Mouse (Mus musculus): ENCODE results near the gene Ifitm5. TPM values are rescaled to one million over a fixed set of nuclear protein-coding genes. Genes with fewer than 3 reads are reported as not detected.

The Ifitm5 gene
- polyA plus RNA-seq, 1 experiment, result 0.81 TPM

DNA sequence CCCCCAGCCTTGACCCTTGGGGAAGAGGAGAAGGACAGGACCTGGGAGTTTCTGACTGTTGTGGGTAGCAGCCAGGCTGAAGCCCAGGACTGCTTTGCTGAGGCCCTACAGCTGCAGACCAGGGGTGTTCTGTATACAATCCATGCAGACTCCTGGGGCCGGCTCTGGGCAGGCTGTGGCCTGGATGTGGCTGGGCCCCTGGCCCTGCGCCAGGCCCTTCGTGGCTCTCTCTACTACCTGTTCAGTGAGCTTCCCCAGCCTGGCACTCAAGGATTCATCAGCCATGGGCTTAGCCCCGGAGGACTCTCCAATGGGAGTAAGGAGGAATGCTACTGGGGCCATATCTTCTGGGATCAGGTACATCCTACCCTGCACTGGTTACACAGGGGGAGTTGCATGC, 6.7 kb downstream of the Ifitm5 start:
- Histone ChIP-seq H3K27ac (ENCODE audit: control insufficient read depth, insufficient read depth, low read length) (no peak overlapping the region), H3K4me3 (ENCODE audit: control insufficient read depth, insufficient read depth, low read length) (no peak overlapping the region), H3K27me3 (ENCODE audit: control insufficient read depth, insufficient read depth, low read length) (no peaks in the 10 kb centered on the region), H3K36me3 (ENCODE audit: control insufficient read depth, insufficient read depth, low read length) (no peaks in the 10 kb centered on the region), H3K4me1 (replicated peaks; ENCODE audit: control insufficient read depth, insufficient read depth, low read length) (peaks cover 33% of the 10 kb centered on the region)
- TF ChIP-seq CTCF (IDR thresholded peaks at IDR 0.05; ENCODE audit: borderline replicate concordance, control insufficient read depth, extremely low read depth, insufficient read depth, low read length, poor library complexity) (no peak), POLR2A (IDR thresholded peaks at IDR 0.05; ENCODE audit: control insufficient read depth, extremely low read depth, insufficient read depth, low read length, poor library complexity) (no peak)
- no peak for DNase-seq
- 79% methylated on average over 4 of the region's 4 CpGs for WGBS

DNA sequence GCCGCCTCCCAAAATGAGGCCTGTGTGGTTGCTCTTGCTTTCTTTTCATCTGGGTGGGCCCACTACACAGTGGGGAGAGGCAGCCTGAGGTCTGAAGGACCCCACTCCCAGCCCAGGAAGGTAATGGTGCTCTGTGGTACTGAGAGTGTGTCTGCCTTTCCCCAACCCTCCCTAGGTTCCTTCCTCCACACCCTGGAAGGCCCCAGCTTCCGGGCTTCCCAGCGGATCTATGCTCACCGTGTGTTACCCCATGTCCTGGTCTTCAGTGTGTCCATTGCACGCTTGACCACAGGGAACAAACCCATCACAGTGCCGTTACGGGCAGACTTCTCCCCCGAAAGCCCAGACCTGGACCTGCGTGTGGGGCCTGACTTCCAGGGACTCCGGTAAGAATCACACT, 7.3 kb downstream of the Ifitm5 start:
- peaks cover 33% of the 10 kb centered on the region for H3K4me1 ChIP-seq (replicated peaks; ENCODE audit: control insufficient read depth, insufficient read depth, low read length)
- no peaks in the 10 kb centered on the region for H3K36me3 ChIP-seq (ENCODE audit: control insufficient read depth, insufficient read depth, low read length)
- whole genome bisulfite sequencing, result 90% methylated on average over 10 of the region's 10 CpGs
- H3K4me3 ChIP-seq (ENCODE audit: control insufficient read depth, insufficient read depth, low read length), result no peak overlapping the region
- no peaks in the 10 kb centered on the region for H3K27me3 ChIP-seq (ENCODE audit: control insufficient read depth, insufficient read depth, low read length)
- DNase-seq, result no peak
- no peak overlapping the region for H3K27ac ChIP-seq (ENCODE audit: control insufficient read depth, insufficient read depth, low read length)
- TF ChIP-seq POLR2A (IDR thresholded peaks at IDR 0.05; ENCODE audit: control insufficient read depth, extremely low read depth, insufficient read depth, low read length, poor library complexity) (no peak), CTCF (IDR thresholded peaks at IDR 0.05; ENCODE audit: borderline replicate concordance, control insufficient read depth, extremely low read depth, insufficient read depth, low read length, poor library complexity) (no peak)

DNA sequence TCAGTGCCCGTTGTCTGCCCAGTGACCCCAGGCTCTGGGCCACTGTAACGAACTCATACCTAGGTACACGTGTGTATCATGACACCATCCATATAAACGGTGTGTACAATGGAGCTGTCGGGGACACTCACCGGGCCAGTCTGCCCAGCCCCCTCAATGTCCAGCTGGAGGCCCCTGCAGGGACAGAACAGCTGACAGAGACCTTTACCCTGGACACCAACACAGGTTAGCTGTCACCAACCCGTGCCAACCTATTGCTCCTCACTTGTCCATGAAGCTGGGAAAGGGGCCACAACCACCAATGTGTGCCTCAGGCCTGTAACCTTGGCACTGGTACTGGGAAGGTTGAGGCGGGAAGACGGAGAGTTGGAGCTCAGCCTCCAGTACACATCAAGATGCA, 7.8 kb downstream of the Ifitm5 start:
- peak; percentile 18 for DNase-seq
- WGBS, result 66% methylated on average over 9 of the region's 9 CpGs
- peaks cover 31% of the 10 kb centered on the region for H3K4me1 ChIP-seq (replicated peaks; ENCODE audit: control insufficient read depth, insufficient read depth, low read length)
- no peaks in the 10 kb centered on the region for H3K27me3 ChIP-seq (ENCODE audit: control insufficient read depth, insufficient read depth, low read length)
- peak overlapping the region; percentile 77 for H3K4me3 ChIP-seq (ENCODE audit: control insufficient read depth, insufficient read depth, low read length)
- TF ChIP-seq CTCF (IDR thresholded peaks at IDR 0.05; ENCODE audit: borderline replicate concordance, control insufficient read depth, extremely low read depth, insufficient read depth, low read length, poor library complexity), result no peak
- no peak for TF ChIP-seq POLR2A (IDR thresholded peaks at IDR 0.05; ENCODE audit: control insufficient read depth, extremely low read depth, insufficient read depth, low read length, poor library complexity)
- peak overlapping the region; percentile 65 for H3K27ac ChIP-seq (ENCODE audit: control insufficient read depth, insufficient read depth, low read length)
- no peaks in the 10 kb centered on the region for H3K36me3 ChIP-seq (ENCODE audit: control insufficient read depth, insufficient read depth, low read length)

DNA sequence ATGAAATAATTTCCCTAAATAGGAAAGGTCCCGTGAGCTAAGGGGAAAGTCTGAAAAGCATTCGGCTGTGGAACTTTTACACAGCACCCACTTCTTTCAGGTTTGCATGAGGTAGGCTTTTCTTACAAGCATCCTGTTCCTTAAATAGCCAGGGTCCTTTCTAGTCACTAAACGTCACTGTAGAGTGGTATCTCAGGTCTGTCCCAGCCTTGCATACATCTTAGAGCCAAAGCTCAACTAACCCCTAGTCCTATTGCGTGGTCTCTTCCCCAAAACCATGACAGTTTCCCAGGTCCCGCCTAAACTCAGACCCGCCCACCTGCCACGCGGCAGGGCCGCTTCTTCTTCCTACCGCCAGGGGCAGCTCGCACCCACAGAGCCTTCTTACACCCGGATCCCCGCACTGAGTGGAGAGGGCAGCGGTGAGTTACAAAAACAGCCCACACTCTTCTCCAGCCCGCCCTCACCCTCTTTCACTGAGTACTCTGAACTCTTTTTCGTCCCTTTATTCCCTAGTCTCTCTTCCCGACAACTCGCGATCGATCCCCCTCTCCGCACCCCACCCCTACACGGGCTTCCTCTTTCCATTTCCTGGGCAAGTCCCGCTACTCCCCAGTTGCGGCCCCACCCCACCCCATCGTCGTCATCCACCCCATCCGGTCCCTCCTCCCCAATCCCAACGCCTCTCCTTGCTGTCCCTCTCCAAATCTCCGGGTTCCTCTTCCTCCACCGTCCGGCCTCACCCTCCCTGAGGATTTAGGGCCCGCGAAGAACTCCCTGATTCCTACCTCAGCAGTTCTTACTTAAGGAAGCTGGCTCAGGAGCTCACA, 8.7 kb downstream of the Ifitm5 start, which contains the start of gene Pgghg:
Gene Pgghg, plus strand, starts transcription at position 170 of the 830 bp plus-strand sequence.
- peaks cover 22% of the 10 kb centered on the region for H3K4me1 ChIP-seq (replicated peaks; ENCODE audit: control insufficient read depth, insufficient read depth, low read length)
- peak within 1 kb of the TSS; percentile 65 for H3K27ac ChIP-seq (ENCODE audit: control insufficient read depth, insufficient read depth, low read length)
- H3K36me3 ChIP-seq (ENCODE audit: control insufficient read depth, insufficient read depth, low read length), result no peaks in the 10 kb centered on the region
- TF ChIP-seq POLR2A (IDR thresholded peaks at IDR 0.05; ENCODE audit: control insufficient read depth, extremely low read depth, insufficient read depth, low read length, poor library complexity), result peak; percentile 50
- TF ChIP-seq CTCF (IDR thresholded peaks at IDR 0.05; ENCODE audit: borderline replicate concordance, control insufficient read depth, extremely low read depth, insufficient read depth, low read length, poor library complexity), result peak; percentile 97
- peak within 1 kb of the TSS; percentile 77 for H3K4me3 ChIP-seq (ENCODE audit: control insufficient read depth, insufficient read depth, low read length)
- 1% methylated on average over 33 of the region's 33 CpGs for WGBS
- DNase-seq, result peak; percentile 81
- no peaks in the 10 kb centered on the region for H3K27me3 ChIP-seq (ENCODE audit: control insufficient read depth, insufficient read depth, low read length)

DNA sequence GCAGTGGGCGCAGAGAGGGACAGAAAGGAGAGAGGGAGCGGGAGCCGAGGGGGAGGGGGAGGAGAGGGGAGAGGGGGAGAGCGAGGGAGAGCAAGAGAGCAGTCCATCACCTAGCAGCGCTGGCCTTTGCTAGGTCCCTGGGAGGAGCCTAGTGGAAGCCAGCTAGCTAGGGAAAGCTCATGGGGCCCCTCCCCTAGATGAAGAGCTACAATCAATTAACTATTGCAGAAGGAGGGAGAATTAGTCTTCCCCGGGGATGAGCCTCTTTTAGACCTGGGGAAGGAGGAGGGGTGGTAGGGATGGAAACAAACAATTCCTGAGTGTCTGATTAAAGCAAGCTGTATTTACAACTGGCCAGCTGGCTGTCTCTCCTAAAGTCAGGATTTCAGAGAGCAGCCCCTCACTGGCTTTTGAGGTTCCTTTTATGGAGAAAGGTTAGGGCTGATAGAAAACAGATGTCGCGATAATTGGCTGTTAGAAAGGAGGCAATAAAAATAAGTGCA, 10.4 kb downstream of the Ifitm5 start:
- 92% methylated on average over 8 of the region's 8 CpGs for WGBS
- H3K27me3 ChIP-seq (ENCODE audit: control insufficient read depth, insufficient read depth, low read length), result no peaks in the 10 kb centered on the region
- no peaks in the 10 kb centered on the region for H3K36me3 ChIP-seq (ENCODE audit: control insufficient read depth, insufficient read depth, low read length)
- DNase-seq, result no peak
- H3K4me3 ChIP-seq (ENCODE audit: control insufficient read depth, insufficient read depth, low read length), result no peak overlapping the region
- no peak overlapping the region for H3K27ac ChIP-seq (ENCODE audit: control insufficient read depth, insufficient read depth, low read length)
- H3K4me1 ChIP-seq (replicated peaks; ENCODE audit: control insufficient read depth, insufficient read depth, low read length), result peaks cover 12% of the 10 kb centered on the region
- no peak for TF ChIP-seq POLR2A (IDR thresholded peaks at IDR 0.05; ENCODE audit: control insufficient read depth, extremely low read depth, insufficient read depth, low read length, poor library complexity)
- no peak for TF ChIP-seq CTCF (IDR thresholded peaks at IDR 0.05; ENCODE audit: borderline replicate concordance, control insufficient read depth, extremely low read depth, insufficient read depth, low read length, poor library complexity)

DNA sequence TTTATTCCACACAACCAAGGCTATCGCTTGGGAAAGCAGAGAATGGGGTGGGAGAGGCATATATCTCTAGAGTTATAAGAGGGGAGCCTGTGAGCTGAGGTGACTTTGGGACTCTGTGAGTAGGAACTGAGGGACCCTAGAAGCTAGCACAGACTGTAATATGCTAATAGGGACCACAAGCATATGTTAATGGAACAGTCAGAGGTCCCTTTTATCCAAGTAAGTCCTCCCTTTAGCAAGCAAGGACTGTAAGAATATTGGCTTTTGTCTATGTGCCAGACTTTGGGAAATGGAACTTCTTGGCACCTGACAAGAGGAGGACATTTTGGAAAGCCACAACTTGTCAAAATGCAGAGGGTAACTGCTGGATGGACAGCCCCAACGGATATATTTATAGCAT, 11.2 kb downstream of the Ifitm5 start:
- no peak overlapping the region for H3K4me3 ChIP-seq (ENCODE audit: control insufficient read depth, insufficient read depth, low read length)
- 91% methylated on average over 2 of the region's 2 CpGs for WGBS
- H3K27ac ChIP-seq (ENCODE audit: control insufficient read depth, insufficient read depth, low read length), result no peak overlapping the region
- H3K4me1 ChIP-seq (replicated peaks; ENCODE audit: control insufficient read depth, insufficient read depth, low read length), result peaks cover 12% of the 10 kb centered on the region
- no peak for DNase-seq
- TF ChIP-seq CTCF (IDR thresholded peaks at IDR 0.05; ENCODE audit: borderline replicate concordance, control insufficient read depth, extremely low read depth, insufficient read depth, low read length, poor library complexity) (no peak), POLR2A (IDR thresholded peaks at IDR 0.05; ENCODE audit: control insufficient read depth, extremely low read depth, insufficient read depth, low read length, poor library complexity) (no peak)
- H3K36me3 ChIP-seq (ENCODE audit: control insufficient read depth, insufficient read depth, low read length), result no peaks in the 10 kb centered on the region
- no peaks in the 10 kb centered on the region for H3K27me3 ChIP-seq (ENCODE audit: control insufficient read depth, insufficient read depth, low read length)
